8 mouse cellular contexts compared by ENCODE assay signal in the genomic region with DNA sequence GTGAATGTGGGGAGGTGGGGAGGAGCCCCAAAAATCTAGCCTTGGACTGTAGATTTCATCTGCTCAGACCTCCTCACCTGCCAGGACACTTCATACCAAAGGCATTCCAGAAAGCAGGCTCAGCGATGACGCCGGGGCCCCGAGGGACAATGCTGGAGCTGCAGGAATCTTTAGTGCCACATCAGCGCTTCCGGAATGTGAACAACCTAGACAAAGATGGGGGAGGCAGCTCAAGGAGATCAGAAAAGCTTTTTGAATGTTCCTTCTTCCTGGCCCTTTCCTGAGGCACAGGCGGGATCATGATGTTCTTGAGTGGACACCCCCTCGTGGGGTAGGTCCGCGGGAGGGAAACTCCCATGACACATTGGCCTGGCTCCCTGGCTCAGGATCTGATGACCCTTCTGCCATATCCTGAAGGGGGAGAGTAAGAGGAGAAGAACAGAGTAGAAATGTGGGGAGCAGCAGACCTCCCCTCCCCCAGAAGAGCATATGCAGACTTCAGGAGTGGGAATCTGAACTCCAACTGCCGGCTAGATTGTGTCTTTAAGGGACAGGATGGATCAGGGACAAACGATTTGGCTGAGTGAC. TPM values are rescaled to one million over a fixed set of nuclear protein-coding genes. Genes with fewer than 3 reads are reported as not detected.
DNase-seq lines count a peak whose midpoint lies in the region; ATAC-seq and TF ChIP-seq lines count a peak whose summit lies in the region.

No protein-coding gene starts in this region.

- CTCF ChIA-PET in Patski (lab: Charles Lee) = interaction anchor here (2.0 to 8.1 kb wide), 5 partner anchors 12 to 43 kb away, joined by 5 to 75 read pairs (median 11); no protein-coding TSS in a partner anchor

- ATAC-seq in Patski = peak; percentile 78
- no peak for ATAC-seq in liver, embryonic 15.5 days (ENCODE audit: insufficient read depth)

- peak overlapping the region; percentile 41; the same call in 1 of the 2 replicates for H3K27ac ChIP-seq in liver, embryonic 15.5 days (replicated peaks)

- in situ Hi-C loops in Patski (cut with MboI; ENCODE audit: low pct_unique_long_range_greater_than_20kb) = loop anchor here (25.0 kb wide), 1 partner anchor 1198 kb away; the partner anchor contains the start of gene Dyrk3

- peaks cover 56% of the 10 kb centered on the region for H3K4me1 ChIP-seq in liver, embryonic 15.5 days (replicated peaks)

- 64% methylated on average over 12 of the region's 12 CpGs for WGBS in liver, embryonic 15.5 days (ENCODE audit: insufficient replicate concordance)

- peaks cover 5% of the 10 kb centered on the region for H3K36me3 ChIP-seq in liver, embryonic 15.5 days (replicated peaks)

- intact Hi-C loops in heart, postnatal 36 days (cut with DNase I) = loop anchor here (2.0 kb wide), 1 partner anchor 17 kb away; no protein-coding TSS in a partner anchor

- TF ChIP-seq CTCF in Patski (IDR thresholded peaks at IDR 0.05) = no peak

- POLR2A ChIA-PET in Patski (lab: Charles Lee) = interaction anchor here (0.6 to 14.1 kb wide), 10 partner anchors 9 to 179 kb away, joined by 3 to 157 read pairs (median 5); partner anchors contain the start of gene Nuak2

- H3K9ac ChIP-seq in liver, embryonic 15.5 days = no peak overlapping the region

- no peak overlapping the region for H3K4me2 ChIP-seq in liver, embryonic 15.5 days

- no peak overlapping the region for H3K4me3 ChIP-seq in liver, embryonic 15.5 days (replicated peaks)

- H3K27me3 ChIP-seq in Patski = no peaks in the 10 kb centered on the region
- no peaks in the 10 kb centered on the region for H3K27me3 ChIP-seq in liver, embryonic 15.5 days

- no peaks in the 10 kb centered on the region for H3K9me3 ChIP-seq in liver, embryonic 15.5 days (replicated peaks)

- DNase-seq in 3T3-L1 (ENCODE audit: low read depth, low spot score) (peak; percentile 97), Patski (ENCODE audit: low read depth, low spot score) (peak; percentile 80)
- peak; percentile 56 to 61 for DNase-seq in heart, postnatal 36 days
- no peak for DNase-seq in ovary, postnatal 36 days (ENCODE audit: low spot score)
- DNase-seq in spleen, postnatal 14 days (ENCODE audit: low spot score in 2 of 2) = no peak
- no peak for DNase-seq in spleen, postnatal 10 days (ENCODE audit: low spot score in 2 of 2)
- no peak for DNase-seq in layer of hippocampus, postnatal 36 days

RNA-seq across cellular contexts. Expression of gene Nuak2, which starts 19.5 kb away (rescaled TPM):
- polyA plus RNA-seq in Patski (2021) = 110 TPM
- 1 to 10 TPM; 3.7 to 3.8 TPM for total RNA-seq in heart, postnatal 36 days (2021)
- 3.1 and 3.6 TPM in 2 replicates for polyA plus RNA-seq in liver, embryonic 15.5 days (2015; fragmentation: Nextera tagmentation; extraction: Ambion mirVana)
- total RNA-seq in layer of hippocampus, postnatal 36 days (2021) = 1 to 10 TPM in 1 of 2 experiments, under 1 TPM in 1; 0.63 to 1.1 TPM

RNA-seq across cellular contexts. Expression of gene Klhdc8a, which starts 37.0 kb away (rescaled TPM):
- 141 TPM for polyA plus RNA-seq in Patski (2021)
- total RNA-seq in heart, postnatal 36 days (2021) = 10 to 100 TPM; 14.3 to 19.1 TPM
- 0.07 and 0.08 TPM in 2 replicates for polyA plus RNA-seq in liver, embryonic 15.5 days (2015; fragmentation: Nextera tagmentation; extraction: Ambion mirVana)
- total RNA-seq in layer of hippocampus, postnatal 36 days (2021) = 1 to 10 TPM; 3.0 to 3.3 TPM

RNA-seq across cellular contexts. Expression of gene Tmcc2, which starts 55.6 kb away (rescaled TPM):
- 12.2 TPM for polyA plus RNA-seq in Patski (2021)
- total RNA-seq in heart, postnatal 36 days (2021) = 10 to 100 TPM; 18.2 to 19.7 TPM
- 598 and 710 TPM in 2 replicates for polyA plus RNA-seq in liver, embryonic 15.5 days (2015; fragmentation: Nextera tagmentation; extraction: Ambion mirVana)
- total RNA-seq in layer of hippocampus, postnatal 36 days (2021) = 100 to 1,000 TPM; 240 to 247 TPM

Comparison
In these comparisons a context has a peak if more than half of its experiments do, and no peak if none do; other contexts are left out.
1. DNase-seq: peak in 3T3-L1 (single experiment), Patski (single experiment) and heart, postnatal 36 days (2 of 2); none in ovary, postnatal 36 days (single experiment), spleen, postnatal 14 days (0 of 2), spleen, postnatal 10 days (0 of 2) and layer of hippocampus, postnatal 36 days (0 of 2).
2. RNA of gene Tmcc2, which starts 55.6 kb away (total RNA-seq): 240 to 247 TPM in layer of hippocampus, postnatal 36 days; 18.2 to 19.7 TPM in heart, postnatal 36 days; every median in the first group is over 10 times any median in the second.